Mouse (Mus musculus) cerebellum, adult (tissue): ENCODE results near the gene Gpr157.
"Not testable (repeated sequence)": the region's sequence is repeated elsewhere in the genome, so short reads cannot be mapped to it uniquely, and the experiment has no call there.

Source experiments
- ATAC-seq: cut with Nextera tagmentation; 2 replicates; pipeline ENCODE4 v1.9.2; 2017; ENCODE audit warnings: mild to moderate bottlenecking, moderate library complexity, mixed read lengths; ENCODE audit not compliant: insufficient number of reproducible peaks, low FRiP score, low TSS enrichment

Gpr157 gene

GRCm38 (mm10) chr4:150087161-150087889 lies at the start of gene Gpr157:
Gpr157 (plus strand) TSS chr4:150087365.
- peak; percentile 85 for ATAC-seq

- ATAC-seq, result no peak
Measured at GRCm38 (mm10) chr4:150038533-150038932, 48.6 kb upstream of the Gpr157 start.

- no peak for ATAC-seq
Measured at GRCm38 (mm10) chr4:150040003-150040581, 47.1 kb upstream of the Gpr157 start.

GRCm38 (mm10) chr4:150040856-150041255 lies 46.3 kb upstream of the Gpr157 start:
- not testable (repeated sequence) for ATAC-seq

- ATAC-seq, result no peak
Measured at GRCm38 (mm10) chr4:150041346-150042110, 45.6 kb upstream of the Gpr157 start.

- ATAC-seq, result no peak
Measured at GRCm38 (mm10) chr4:150043591-150043990, 43.6 kb upstream of the Gpr157 start.

GRCm38 (mm10) chr4:150048038-150048437 lies 39.1 kb upstream of the Gpr157 start:
- no peak for ATAC-seq

GRCm38 (mm10) chr4:150048478-150049156 lies 38.5 kb upstream of the Gpr157 start:
- no peak for ATAC-seq

- ATAC-seq, result no peak
Measured at GRCm38 (mm10) chr4:150049157-150049513, 38.0 kb upstream of the Gpr157 start.

- no peak for ATAC-seq
Measured at GRCm38 (mm10) chr4:150049564-150050226, 37.5 kb upstream of the Gpr157 start.

- no peak for ATAC-seq
Measured at GRCm38 (mm10) chr4:150051514-150051913, 35.7 kb upstream of the Gpr157 start.

GRCm38 (mm10) chr4:150052380-150052779 lies 34.8 kb upstream of the Gpr157 start:
- no peak for ATAC-seq

- ATAC-seq, result no peak
Measured at GRCm38 (mm10) chr4:150056171-150056570, 31.0 kb upstream of the Gpr157 start.

GRCm38 (mm10) chr4:150057722-150058121 lies 29.4 kb upstream of the Gpr157 start:
- no peak for ATAC-seq

GRCm38 (mm10) chr4:150059841-150060468 lies 27.2 kb upstream of the Gpr157 start:
- no peak for ATAC-seq

- ATAC-seq, result no peak
Measured at GRCm38 (mm10) chr4:150060469-150061170, 26.5 kb upstream of the Gpr157 start.

GRCm38 (mm10) chr4:150061432-150062225 lies 25.5 kb upstream of the Gpr157 start:
- ATAC-seq, result no peak

- no peak for ATAC-seq
Measured at GRCm38 (mm10) chr4:150066706-150067323, 20.4 kb upstream of the Gpr157 start.
